Mouse (Mus musculus): ENCODE data around the gene Bmper. TPM values are rescaled to one million over a fixed set of nuclear protein-coding genes. Genes with fewer than 3 reads are reported as not detected.

The Bmper gene
- total and polyA plus RNA-seq, 3 experiments: 1.3 to 1.9 (median 1.4) TPM

GRCm38 (mm10) chr9:23206181-23206580 lies 16.7 kb upstream of the Bmper start:
- Histone ChIP-seq H3K4me2 (ENCODE audit: insufficient read depth, low read depth, poor library complexity, severe bottlenecking) (no peak overlapping the region), H3K79me2 (replicated peaks; ENCODE audit: control insufficient read depth, extremely low read depth, insufficient read depth, poor library complexity, severe bottlenecking) (no peaks in the 10 kb centered on the region), H3K9me3 (replicated peaks; ENCODE audit: low read length) (no peaks in the 10 kb centered on the region), H3K36me3 (replicated peaks in 1 of 2; ENCODE audit: control insufficient read depth in 1 of 2, insufficient read depth in 1 of 2, low read length in 1 of 2) (no peaks in the 10 kb centered on the region), H3K4me1 (ENCODE audit: control insufficient read depth in 1 of 2, insufficient read depth in 2 of 2) (no peaks in the 10 kb centered on the region), H3K27me3 (replicated peaks) (no peaks in the 10 kb centered on the region), H3K9ac (ENCODE audit: insufficient read depth, low read depth) (no peak overlapping the region), H3K27ac (ENCODE audit: insufficient read depth, low read depth) (no peak overlapping the region), H3K4me3 (replicated peaks in 1 of 3; ENCODE audit: low read depth in 2 of 3, low read length in 2 of 3, poor library complexity in 1 of 3) (no peak overlapping the region)
- dilution Hi-C loops (cut with MboI; ENCODE audit: extremely low pct_ligation_motif_present, extremely low pct_unique_long_range_greater_than_20kb, low sequenced_read_pairs) (no loop called here), in situ Hi-C loops (cut with MboI; ENCODE audit: low pct_ligation_motif_present, low pct_unique_long_range_greater_than_20kb, low sequenced_read_pairs) (loop anchor here (25.0 kb wide), 1 partner anchor 494 kb away; no protein-coding TSS in a partner anchor)
- DNase-seq (ENCODE audit: extremely low read depth): no peak
- TF ChIP-seq IRF4 (IDR thresholded peaks at IDR 0.05; ENCODE audit: low read depth, low read length) (no peak), POLR2A (IDR thresholded peaks at IDR 0.05; ENCODE audit: low read depth, low read length) (no peak), ZKSCAN1 (IDR thresholded peaks at IDR 0.05; ENCODE audit: borderline replicate concordance, low read depth, low read length) (no peak), SIN3A (IDR thresholded peaks at IDR 0.05; ENCODE audit: low read length) (no peak), POLR2AphosphoS2 (IDR thresholded peaks at IDR 0.05; ENCODE audit: low read depth, low read length) (no peak), BHLHE40 (IDR thresholded peaks at IDR 0.05; ENCODE audit: low read depth, low read length) (no peak), USF1 (IDR thresholded peaks at IDR 0.05; ENCODE audit: low read depth, low read length) (no peak), SMC3 (IDR thresholded peaks at IDR 0.05; ENCODE audit: low read depth, low read length) (no peak), JUN (IDR thresholded peaks at IDR 0.05; ENCODE audit: insufficient read depth, low read depth, low read length) (no peak), UBTF (IDR thresholded peaks at IDR 0.05; ENCODE audit: low read depth, low read length) (no peak), CHD2 (IDR thresholded peaks at IDR 0.05; ENCODE audit: low read length) (no peak), CTCF (conservative IDR thresholded peaks at IDR 0.05 in 1 of 2, IDR thresholded peaks at IDR 0.05 in 1 of 2; ENCODE audit: low read depth in 2 of 2, low read length in 2 of 2) (no peak), MAFK (IDR thresholded peaks at IDR 0.05; ENCODE audit: insufficient replicate concordance, low read length) (no peak), E2F4 (IDR thresholded peaks at IDR 0.05; ENCODE audit: insufficient replicate concordance, low read depth, low read length) (no peak), MEF2A (IDR thresholded peaks at IDR 0.05; ENCODE audit: borderline replicate concordance, low read depth, low read length) (no peak), KAT2A (IDR thresholded peaks at IDR 0.05; ENCODE audit: insufficient replicate concordance, low read length) (no peak), RAD21 (IDR thresholded peaks at IDR 0.05; ENCODE audit: low read depth, low read length) (no peak), HCFC1 (IDR thresholded peaks at IDR 0.05; ENCODE audit: low read depth, low read length) (no peak), TCF12 (IDR thresholded peaks at IDR 0.05; ENCODE audit: low read depth, low read length) (no peak), NELFE (IDR thresholded peaks at IDR 0.05; ENCODE audit: low read depth, low read length) (no peak)

- peak; percentile 59 for DNase-seq (ENCODE audit: extremely low read depth)
- Histone ChIP-seq H3K9me3 (replicated peaks; ENCODE audit: low read length) (no peaks in the 10 kb centered on the region), H3K27me3 (replicated peaks) (no peaks in the 10 kb centered on the region), H3K79me2 (replicated peaks; ENCODE audit: control insufficient read depth, extremely low read depth, insufficient read depth, poor library complexity, severe bottlenecking) (no peaks in the 10 kb centered on the region), H3K4me3 (replicated peaks in 1 of 3; ENCODE audit: low read depth in 2 of 3, low read length in 2 of 3, poor library complexity in 1 of 3) (no peak overlapping the region), H3K36me3 (replicated peaks in 1 of 2; ENCODE audit: control insufficient read depth in 1 of 2, insufficient read depth in 1 of 2, low read length in 1 of 2) (no peaks in the 10 kb centered on the region), H3K4me1 (ENCODE audit: control insufficient read depth in 1 of 2, insufficient read depth in 2 of 2) (no peaks in the 10 kb centered on the region), H3K27ac (ENCODE audit: insufficient read depth, low read depth) (no peak overlapping the region), H3K4me2 (ENCODE audit: insufficient read depth, low read depth, poor library complexity, severe bottlenecking) (no peak overlapping the region), H3K9ac (ENCODE audit: insufficient read depth, low read depth) (no peak overlapping the region)
- dilution Hi-C loops (cut with MboI; ENCODE audit: extremely low pct_ligation_motif_present, extremely low pct_unique_long_range_greater_than_20kb, low sequenced_read_pairs) (no loop called here), in situ Hi-C loops (cut with MboI; ENCODE audit: low pct_ligation_motif_present, low pct_unique_long_range_greater_than_20kb, low sequenced_read_pairs) (loop anchor here (25.0 kb wide), 1 partner anchor 500 kb away; no protein-coding TSS in a partner anchor)
- TF ChIP-seq SMC3 (IDR thresholded peaks at IDR 0.05; ENCODE audit: low read depth, low read length) (peak; percentile 78), CTCF (conservative IDR thresholded peaks at IDR 0.05 in 1 of 2, IDR thresholded peaks at IDR 0.05 in 1 of 2; ENCODE audit: low read depth in 2 of 2, low read length in 2 of 2) (peak; percentile 54 to 79), TBP (conservative IDR thresholded peaks at IDR 0.05; ENCODE audit: low read depth, low read length) (no peak), SIN3A (IDR thresholded peaks at IDR 0.05; ENCODE audit: low read length) (no peak), BHLHE40 (IDR thresholded peaks at IDR 0.05; ENCODE audit: low read depth, low read length) (no peak), RAD21 (IDR thresholded peaks at IDR 0.05; ENCODE audit: low read depth, low read length) (peak; percentile 68), IRF4 (IDR thresholded peaks at IDR 0.05; ENCODE audit: low read depth, low read length) (no peak), EP300 (IDR thresholded peaks at IDR 0.05; ENCODE audit: low read length) (no peak), ZC3H11A (IDR thresholded peaks at IDR 0.05; ENCODE audit: low read depth, low read length) (peak; percentile 15; the same call in 1 of the 2 replicates), USF2 (conservative IDR thresholded peaks at IDR 0.05; ENCODE audit: low read depth, low read length) (no peak), MYC (IDR thresholded peaks at IDR 0.05; ENCODE audit: low read depth, low read length) (no peak)
These were observed 10.6 kb upstream of the Bmper start for GRCm38 (mm10) chr9:23212303-23212702.
